Mouse (Mus musculus) spleen, adult 2 months (tissue): Measurements from ENCODE around the gene Aifm2.

Experiments
- CTCF ChIP-seq: fragments of 200-500 bp; IDR thresholded peaks from 2 replicates; pipeline ENCODE4 v1.5.1; 2011; ENCODE audit warnings: mild to moderate bottlenecking, inconsistent platforms; ENCODE audit not compliant: insufficient read depth, insufficient read length, insufficient replicate concordance; ENCODE audit errors: extremely low read depth
- POLR2A ChIP-seq: fragments of 200-500 bp; IDR thresholded peaks from 2 replicates; pipeline ENCODE4 v1.6.1; 2011; ENCODE audit warnings: low read depth, low read length, inconsistent platforms

DNA sequence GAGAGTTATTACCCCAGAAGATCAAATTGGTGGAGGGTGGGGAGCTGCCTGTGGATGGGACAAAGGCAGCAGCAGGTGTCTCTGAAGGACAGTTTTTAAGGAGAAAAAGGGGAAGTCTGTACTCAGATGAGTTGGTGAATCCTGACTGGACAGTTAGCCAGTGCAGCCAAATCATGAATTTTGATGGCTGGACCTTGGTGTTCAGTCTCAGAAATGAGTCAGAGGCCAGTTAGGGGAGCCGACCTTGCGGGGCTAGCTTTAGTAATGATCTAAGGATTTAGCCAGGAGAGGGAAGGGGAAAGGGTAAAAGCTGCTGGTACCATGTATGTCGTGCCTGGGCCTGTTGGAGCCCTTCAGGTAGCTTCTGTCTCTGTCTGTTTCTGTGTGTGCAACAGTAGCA is 1.5 kb upstream of the Aifm2 start:
- TF ChIP-seq POLR2A (no peak), CTCF (no peak)
